Mouse (Mus musculus) myocyte (in vitro differentiated cells): Measurements from ENCODE around the gene Tm9sf3. TPM values are rescaled to one million over a fixed set of nuclear protein-coding genes. Genes with fewer than 3 reads are reported as not detected.

ENCODE experiments used
- H3K27me3 ChIP-seq: one replicate; pipeline ENCODE4 v1.6.1; 2011; ENCODE audit not compliant: control insufficient read depth, insufficient read depth, insufficient read length
- H3K36me3 ChIP-seq: one replicate; pipeline ENCODE4 v1.6.1; 2011; ENCODE audit not compliant: control insufficient read depth, insufficient read depth
- H3K4me2 ChIP-seq: one replicate; pipeline ENCODE4 v1.6.1; 2011; ENCODE audit warnings: low read depth, control low read depth
- H3K4me3 ChIP-seq: one replicate; pipeline ENCODE4 v1.5.1; 2011; ENCODE audit warnings: mild to moderate bottlenecking, control low read depth, moderate library complexity
- H3K79me2 ChIP-seq: one replicate; pipeline ENCODE4 v1.6.1; 2011; ENCODE audit not compliant: control insufficient read depth, insufficient read depth
- H3ac ChIP-seq: one replicate; pipeline ENCODE4 v1.6.1; 2011; ENCODE audit not compliant: control insufficient read depth, insufficient read length
- CEBPB ChIP-seq: IDR thresholded peaks from 2 replicates; pipeline ENCODE4 v1.6.1; 2011; ENCODE audit warnings: mild to moderate bottlenecking, moderate library complexity; ENCODE audit not compliant: poor library complexity, insufficient read depth, severe bottlenecking
- E2F4 ChIP-seq: IDR thresholded peaks from one replicate; pipeline ENCODE4 v1.6.1; 2011; ENCODE audit warnings: mild to moderate bottlenecking, control low read depth, moderate library complexity; ENCODE audit not compliant: insufficient read depth
- MAX ChIP-seq: IDR thresholded peaks from one replicate; pipeline ENCODE4 v1.6.1; 2011; ENCODE audit warnings: low read depth, mild to moderate bottlenecking, control low read depth
- MYOD1 ChIP-seq, 3 experiments: IDR thresholded peaks; one replicate each; pipeline ENCODE4 v1.6.1; 2011; ENCODE audit warnings: control low read depth in 2 of 3, low read depth in 2 of 3, mild to moderate bottlenecking in 2 of 3, moderate library complexity in 1 of 3; ENCODE audit not compliant: insufficient read length in 2 of 3, control insufficient read depth in 1 of 3
- MYOG ChIP-seq, 3 experiments: IDR thresholded peaks; one replicate each; pipeline ENCODE4 v1.6.1; 2011; ENCODE audit warnings: control low read depth in 2 of 3, low read depth in 2 of 3, mild to moderate bottlenecking in 2 of 3; ENCODE audit not compliant: insufficient read length in 2 of 3, control insufficient read depth in 1 of 3, insufficient read depth in 1 of 3
- POLR2A ChIP-seq: IDR thresholded peaks from one replicate; pipeline ENCODE4 v1.6.1; 2011; ENCODE audit warnings: low read depth, mild to moderate bottlenecking, control low read depth, moderate library complexity; ENCODE audit not compliant: insufficient read length
- POLR2AphosphoS2 ChIP-seq: IDR thresholded peaks from one replicate; pipeline ENCODE4 v1.6.1; 2011; ENCODE audit warnings: low read depth, control low read depth; ENCODE audit not compliant: insufficient read length
- REST ChIP-seq: IDR thresholded peaks from one replicate; pipeline ENCODE4 v1.6.1; 2011; ENCODE audit warnings: mild to moderate bottlenecking, control low read depth, moderate library complexity; ENCODE audit not compliant: insufficient read depth, insufficient read length
- SRF ChIP-seq: IDR thresholded peaks from one replicate; pipeline ENCODE4 v1.6.1; 2011; ENCODE audit warnings: low read depth; ENCODE audit not compliant: control insufficient read depth, insufficient read length
- TCF12 ChIP-seq: IDR thresholded peaks from one replicate; pipeline ENCODE4 v1.6.1; 2011; ENCODE audit warnings: mild to moderate bottlenecking, control low read depth; ENCODE audit not compliant: poor library complexity, insufficient read depth, severe bottlenecking
- TCF3 ChIP-seq: IDR thresholded peaks from one replicate; pipeline ENCODE4 v1.6.1; 2011; ENCODE audit warnings: low read depth, control low read depth; ENCODE audit not compliant: insufficient read length
- USF1 ChIP-seq: IDR thresholded peaks from one replicate; pipeline ENCODE4 v1.6.1; 2011; ENCODE audit warnings: low read depth, mild to moderate bottlenecking, control low read depth, moderate library complexity
- polyA plus RNA-seq: library from polyadenylated mRNA; unstranded; fragments of >200 nt; fragmentation: generic; extraction: Trizol; gene quantifications from one replicate; pipeline ENCODE4 v1.2.1, GENCODE M21; 2012; ENCODE audit warnings: missing spikeins

Gene Tm9sf3
- polyA plus RNA-seq, 1 experiment = 45.5 TPM

DNA sequence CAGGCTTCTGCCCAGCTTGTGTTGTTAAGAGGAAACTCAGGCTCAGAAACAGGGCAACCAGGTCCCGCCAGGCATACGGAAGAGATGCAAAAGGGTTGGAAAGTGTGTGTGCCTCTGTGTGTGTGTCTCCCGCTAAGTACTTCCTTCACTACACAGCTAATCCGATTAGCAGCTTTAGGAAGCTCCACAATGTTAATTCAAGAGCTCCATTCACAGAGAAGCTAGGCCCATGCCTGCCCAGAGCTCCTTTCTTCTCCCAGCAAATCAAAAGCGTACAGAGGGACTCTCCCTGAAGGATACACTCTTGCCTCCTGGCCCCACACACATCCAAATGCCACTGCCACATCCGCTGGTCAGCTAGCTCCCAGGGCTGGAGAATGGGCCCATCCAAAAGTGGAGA, 86.5 kb downstream of the Tm9sf3 start:
- no peak overlapping the region for H3K4me3 ChIP-seq
- no peaks in the 10 kb centered on the region for H3K36me3 ChIP-seq
- TF ChIP-seq E2F4 (no peak), CEBPB (no peak), REST (no peak), TCF3 (no peak), MAX (no peak), TCF12 (no peak), POLR2A (no peak), MYOD1 (IDR thresholded peaks at IDR 0.05; ENCODE audit: control insufficient read depth in 1 of 3, insufficient read length in 2 of 3, low read depth in 2 of 3) (no peak), MYOG (IDR thresholded peaks at IDR 0.05; ENCODE audit: control insufficient read depth in 1 of 3, insufficient read depth in 1 of 3, insufficient read length in 2 of 3, low read depth in 2 of 3) (no peak), SRF (no peak), POLR2AphosphoS2 (no peak)
- no peak overlapping the region for H3K4me2 ChIP-seq
- H3K79me2 ChIP-seq = no peaks in the 10 kb centered on the region
- peaks cover 43% of the 10 kb centered on the region for H3K27me3 ChIP-seq
- H3ac ChIP-seq = no peak overlapping the region

DNA sequence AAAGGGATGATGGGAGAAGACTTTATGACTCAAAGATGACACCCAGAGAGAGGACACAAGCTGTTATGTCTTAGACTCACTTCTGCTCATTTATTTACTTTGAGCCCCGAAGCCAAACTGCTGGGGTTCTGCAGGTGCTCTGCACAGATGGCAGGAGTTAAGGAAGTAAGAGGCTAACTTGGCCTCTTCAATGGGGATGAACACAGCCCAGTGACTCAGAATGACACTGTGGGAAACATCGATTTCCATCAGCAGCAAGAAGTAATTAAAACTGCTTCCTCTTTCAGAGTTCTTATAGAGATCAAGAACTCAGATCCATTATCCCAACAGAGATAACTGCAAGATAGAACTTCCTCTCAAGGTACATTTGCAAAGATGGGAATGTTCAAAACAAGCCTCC, 86.9 kb downstream of the Tm9sf3 start:
- no peak overlapping the region for H3K4me3 ChIP-seq
- H3K36me3 ChIP-seq = no peaks in the 10 kb centered on the region
- TF ChIP-seq REST (no peak), POLR2AphosphoS2 (no peak), TCF12 (no peak), MAX (no peak), USF1 (no peak), SRF (no peak), E2F4 (no peak), MYOG (IDR thresholded peaks at IDR 0.05; ENCODE audit: control insufficient read depth in 1 of 3, insufficient read depth in 1 of 3, insufficient read length in 2 of 3, low read depth in 2 of 3) (no peak), TCF3 (no peak), MYOD1 (IDR thresholded peaks at IDR 0.05; ENCODE audit: control insufficient read depth in 1 of 3, insufficient read length in 2 of 3, low read depth in 2 of 3) (no peak), POLR2A (no peak), CEBPB (no peak)
- H3K4me2 ChIP-seq = no peak overlapping the region
- peaks cover 40% of the 10 kb centered on the region for H3K27me3 ChIP-seq
- H3K79me2 ChIP-seq = no peaks in the 10 kb centered on the region
- H3ac ChIP-seq = no peak overlapping the region

DNA sequence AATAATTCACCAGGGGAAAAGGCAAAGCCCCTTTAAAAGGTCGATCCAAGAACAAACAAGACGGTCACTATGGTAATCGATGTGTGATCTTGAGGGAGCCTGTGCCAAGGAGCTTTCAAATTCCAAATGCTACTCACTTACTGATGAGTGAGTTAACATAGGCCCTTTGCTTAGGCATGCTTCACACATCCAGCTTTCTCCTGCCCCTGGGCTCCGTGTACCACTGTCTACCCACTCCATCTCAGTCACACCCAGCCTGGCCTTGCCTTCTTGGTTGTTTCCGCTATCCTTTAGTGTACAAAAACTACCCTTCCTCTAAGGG, 97.9 kb downstream of the Tm9sf3 start:
- Histone ChIP-seq H3ac (no peak overlapping the region), H3K4me2 (no peak overlapping the region), H3K27me3 (peaks cover 69% of the 10 kb centered on the region), H3K79me2 (no peaks in the 10 kb centered on the region), H3K4me3 (no peak overlapping the region), H3K36me3 (no peaks in the 10 kb centered on the region)
- TF ChIP-seq TCF3 (no peak), E2F4 (no peak), TCF12 (no peak), POLR2AphosphoS2 (no peak), REST (no peak), MAX (no peak), USF1 (no peak), POLR2A (no peak), MYOD1 (IDR thresholded peaks at IDR 0.05; ENCODE audit: control insufficient read depth in 1 of 3, insufficient read length in 2 of 3, low read depth in 2 of 3) (no peak), MYOG (IDR thresholded peaks at IDR 0.05; ENCODE audit: control insufficient read depth in 1 of 3, insufficient read depth in 1 of 3, insufficient read length in 2 of 3, low read depth in 2 of 3) (no peak), SRF (no peak), CEBPB (no peak)

DNA sequence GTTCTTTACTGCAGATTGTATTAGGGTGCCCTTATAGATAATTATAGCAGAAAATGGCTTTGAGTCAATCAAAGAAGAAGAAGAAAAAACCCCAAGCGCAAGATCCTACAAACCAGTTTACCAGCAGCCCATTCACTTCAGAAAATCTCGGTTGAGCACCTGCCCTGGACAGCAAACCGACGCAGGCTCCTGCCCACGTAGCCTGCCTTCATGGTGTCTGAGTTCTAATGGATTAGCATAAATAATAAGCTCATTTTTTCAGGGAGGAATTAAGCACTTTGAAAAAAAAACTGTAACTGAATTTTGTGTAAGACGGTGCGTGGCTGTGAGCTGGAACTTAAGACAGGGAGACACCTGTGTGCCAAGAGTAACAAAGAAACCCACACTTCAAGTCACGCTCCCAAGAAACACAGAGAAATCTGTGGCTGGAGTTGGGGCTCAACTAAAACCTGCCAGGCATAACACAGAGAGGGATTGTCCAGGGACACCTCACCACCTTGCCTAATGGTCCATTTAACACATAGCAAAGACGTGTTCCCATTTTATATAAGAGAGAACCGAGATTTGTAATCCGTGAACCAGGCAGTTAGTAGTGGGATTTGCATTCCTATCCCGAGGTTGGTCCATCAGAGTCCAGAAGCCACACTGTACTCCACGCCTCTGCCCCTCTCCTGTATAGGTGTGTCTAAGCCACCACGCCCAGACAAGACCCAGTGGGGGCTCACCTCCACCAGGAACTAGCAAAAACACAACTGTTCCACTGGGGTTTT, 98.5 kb downstream of the Tm9sf3 start:
- no peak overlapping the region for H3K4me3 ChIP-seq

More for the DNA sequence above, 98.5 kb downstream of the Tm9sf3 start:
- H3ac ChIP-seq = no peak overlapping the region
- H3K36me3 ChIP-seq = no peaks in the 10 kb centered on the region
- peaks cover 69% of the 10 kb centered on the region for H3K27me3 ChIP-seq
- H3K79me2 ChIP-seq = no peaks in the 10 kb centered on the region
- TF ChIP-seq MAX (no peak), REST (no peak)
- no peak overlapping the region for H3K4me2 ChIP-seq
